Mouse (Mus musculus) heart, postnatal 0 days (tissue): ENCODE measurements around the gene Il1a. TPM values are rescaled to one million over a fixed set of nuclear protein-coding genes. Genes with fewer than 3 reads are reported as not detected.

Experiments used
- ATAC-seq: fragments of 200-750 bp; cut with Nextera tagmentation; 2 replicates; pipeline ENCODE4 v1.8.0; 2017; ENCODE audit warnings: low read depth, moderate number of reproducible peaks, moderate library complexity; ENCODE audit not compliant: insufficient read depth
- DNase-seq: peaks from one replicate; pipeline ENCODE4 v3.0.0-alpha.2; 2016; ENCODE audit warnings: low spot score
- H3K27ac ChIP-seq: fragments of 300-500 bp; sonication (generic); 2 replicates; pipeline ENCODE4 v1.5.1; 2014; ENCODE audit warnings: low read depth, mild to moderate bottlenecking
- H3K27me3 ChIP-seq: fragments of 300-500 bp; sonication (generic); 2 replicates; pipeline ENCODE4 v1.6.1; 2014; ENCODE audit warnings: low read length, mixed read lengths; ENCODE audit not compliant: control insufficient read depth, insufficient read depth
- H3K36me3 ChIP-seq: fragments of 300-500 bp; sonication (generic); replicated peaks from 2 replicates; pipeline ENCODE4 v1.6.1; 2014; ENCODE audit warnings: low read length, mixed read lengths; ENCODE audit not compliant: control insufficient read depth, insufficient read depth
- H3K4me1 ChIP-seq: fragments of 300-500 bp; sonication (generic); 2 replicates; pipeline ENCODE4 v1.6.1; 2014; ENCODE audit warnings: antibody characterized with exemption; ENCODE audit not compliant: control insufficient read depth, insufficient read depth
- H3K4me2 ChIP-seq: fragments of 300-500 bp; sonication (generic); 2 replicates; pipeline ENCODE4 v1.6.1; 2014; ENCODE audit warnings: low read depth, mild to moderate bottlenecking, low read length, moderate library complexity
- H3K4me3 ChIP-seq: fragments of 300-500 bp; sonication (generic); 2 replicates; pipeline ENCODE4 v1.5.1; 2014; ENCODE audit warnings: low read depth, low read length
- H3K9ac ChIP-seq: fragments of 300-500 bp; sonication (generic); replicated peaks from 2 replicates; pipeline ENCODE4 v1.6.1; 2014; ENCODE audit warnings: low read depth, low read length, mixed read lengths
- H3K9me3 ChIP-seq: fragments of 300-500 bp; sonication (generic); replicated peaks from 2 replicates; pipeline ENCODE4 v1.6.1; 2016; ENCODE audit warnings: low read length; ENCODE audit not compliant: control insufficient read depth
- CTCF ChIP-seq: IDR thresholded peaks from 2 replicates; pipeline ENCODE4 v1.5.1; 2016; ENCODE audit warnings: antibody characterized with exemption, control low read depth, low read depth
- EP300 ChIP-seq: IDR thresholded peaks from 2 replicates; pipeline ENCODE4 v1.6.1; 2016; ENCODE audit warnings: antibody characterized with exemption, low read depth
- WGBS: fragments of 180-500 bp; shearing (Covaris S2); extraction: QIAGEN DNeasy Blood & Tissue Kit; methylation state at CpG from one replicate; pipeline ENCODE4 v1.1.7; 2014; 5-methylcytosine and 5-hydroxymethylcytosine counted together
- polyA plus RNA-seq: library from polyadenylated mRNA; unstranded; fragments of >200 nt; fragmentation: Nextera tagmentation; extraction: Ambion mirVana; gene quantifications from 2 replicates; pipeline ENCODE4 v1.2.1, GENCODE M21; 2015
- total RNA-seq: library from RNA; depleted of rRNA; stranded (reverse); fragments of >200 nt; gene quantifications from 2 replicates; pipeline ENCODE4 v1.2.3, GENCODE M21; 2014; ENCODE audit warnings: low replicate concordance

Gene Il1a
- total and polyA plus RNA-seq, 2 experiments from 2014 or later = 0.30 TPM; not detected in 1

GRCm38 (mm10) chr2:129263073-129263472 lies 46.7 kb downstream of the Il1a start:
- no peak overlapping the region for H3K4me2 ChIP-seq
- no peaks in the 10 kb centered on the region for H3K27me3 ChIP-seq
- H3K27ac ChIP-seq = no peak overlapping the region
- no peak overlapping the region for H3K9ac ChIP-seq
- WGBS = 64% methylated on average over 5 of the region's 5 CpGs
- H3K36me3 ChIP-seq = peaks cover 14% of the 10 kb centered on the region
- H3K4me3 ChIP-seq = no peak overlapping the region
- no peaks in the 10 kb centered on the region for H3K9me3 ChIP-seq
- no peak for TF ChIP-seq CTCF
- H3K4me1 ChIP-seq = no peaks in the 10 kb centered on the region
- DNase-seq (no peak), ATAC-seq (no peak)

- H3K4me2 ChIP-seq = no peak overlapping the region
- H3K9ac ChIP-seq = no peak overlapping the region
- H3K9me3 ChIP-seq = no peaks in the 10 kb centered on the region
- no peak overlapping the region for H3K27ac ChIP-seq
- 36% methylated on average over 6 of the region's 6 CpGs for WGBS
- H3K4me1 ChIP-seq = no peaks in the 10 kb centered on the region
- no peaks in the 10 kb centered on the region for H3K27me3 ChIP-seq
- no peak overlapping the region for H3K4me3 ChIP-seq
- no peak for ATAC-seq
- DNase-seq = no peak
- H3K36me3 ChIP-seq = no peaks in the 10 kb centered on the region
- TF ChIP-seq EP300 = no peak
- no peak for TF ChIP-seq CTCF
Measured at GRCm38 (mm10) chr2:129261151-129261794, 48.5 kb downstream of the Il1a start.

GRCm38 (mm10) chr2:129260646-129261045 lies 49.1 kb downstream of the Il1a start:
- ATAC-seq (no peak), DNase-seq (no peak)
- Histone ChIP-seq H3K9ac (no peak overlapping the region), H3K9me3 (no peaks in the 10 kb centered on the region), H3K36me3 (no peaks in the 10 kb centered on the region), H3K4me3 (no peak overlapping the region), H3K27me3 (no peaks in the 10 kb centered on the region), H3K27ac (no peak overlapping the region), H3K4me2 (no peak overlapping the region), H3K4me1 (no peaks in the 10 kb centered on the region)
- WGBS = 56% methylated on average over 3 of the region's 3 CpGs
- TF ChIP-seq EP300 (no peak), CTCF (no peak)

GRCm38 (mm10) chr2:129258475-129259211 lies 51.1 kb downstream of the Il1a start:
- Histone ChIP-seq H3K4me2 (no peak overlapping the region), H3K27me3 (no peaks in the 10 kb centered on the region), H3K9ac (no peak overlapping the region), H3K36me3 (no peaks in the 10 kb centered on the region), H3K4me3 (no peak overlapping the region), H3K9me3 (no peaks in the 10 kb centered on the region), H3K27ac (no peak overlapping the region), H3K4me1 (no peaks in the 10 kb centered on the region)
- peak; percentile 45; the same call in 1 of the 2 replicates for ATAC-seq
- WGBS = 29% methylated on average over 7 of the region's 7 CpGs
- TF ChIP-seq EP300 (no peak), CTCF (peak; percentile 94)
- peak; percentile 79 for DNase-seq

GRCm38 (mm10) chr2:129258056-129258455 lies 51.7 kb downstream of the Il1a start:
- Histone ChIP-seq H3K4me3 (no peak overlapping the region), H3K9ac (no peak overlapping the region), H3K27ac (no peak overlapping the region), H3K9me3 (no peaks in the 10 kb centered on the region), H3K4me2 (no peak overlapping the region), H3K36me3 (no peaks in the 10 kb centered on the region), H3K27me3 (no peaks in the 10 kb centered on the region), H3K4me1 (no peaks in the 10 kb centered on the region)
- ATAC-seq = no peak
- WGBS = 86% methylated on average over 3 of the region's 3 CpGs
- no peak for TF ChIP-seq EP300
- TF ChIP-seq CTCF = no peak
- no peak for DNase-seq
